8 mouse cellular contexts compared by ENCODE assay signal in the genomic region with DNA sequence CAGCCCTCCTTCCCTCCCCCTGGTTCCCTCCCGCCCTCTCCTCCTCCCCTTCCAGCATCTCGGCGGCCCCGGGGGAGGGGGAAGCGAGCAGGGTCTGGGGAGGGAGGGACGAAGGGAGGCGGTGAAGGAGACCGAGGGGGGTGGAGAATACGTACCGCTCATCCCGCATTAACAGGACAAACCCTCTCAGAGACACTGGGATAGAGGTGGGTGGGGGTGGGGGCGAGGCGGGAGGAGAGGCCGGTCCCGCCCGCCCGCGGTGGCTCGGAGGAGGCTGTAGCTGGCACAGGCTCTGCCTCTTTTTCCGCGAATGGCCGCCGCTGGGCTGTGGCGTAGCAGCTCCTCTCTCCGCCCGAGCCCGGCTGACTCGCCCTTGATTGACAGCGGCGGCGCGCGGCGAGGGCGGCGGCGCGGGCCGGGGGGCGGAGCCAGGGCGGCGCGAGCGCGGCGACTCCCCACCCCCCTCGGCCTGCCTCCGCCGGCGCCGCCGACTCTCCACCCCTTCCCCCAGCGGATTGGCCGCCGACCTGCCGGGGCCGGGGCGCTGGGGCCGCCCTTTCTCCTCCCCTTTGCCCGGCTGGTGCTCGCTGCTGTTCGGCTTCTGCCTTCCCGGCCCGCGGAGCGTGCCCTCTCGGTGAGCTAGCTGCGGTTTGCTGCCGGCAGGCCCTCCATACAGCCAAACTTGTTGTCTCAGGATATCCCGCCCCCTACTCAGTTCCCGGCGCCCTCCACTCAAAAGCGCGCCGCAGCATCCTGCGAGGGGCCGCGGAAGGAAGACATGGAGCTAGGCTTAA. TPM values are rescaled to one million over a fixed set of nuclear protein-coding genes. Genes with fewer than 3 reads are reported as not detected.
DNase-seq lines count a peak whose midpoint lies in the region; ATAC-seq and TF ChIP-seq lines count a peak whose summit lies in the region.

A gene (minus strand): TSS at position 369 of the 794 bp plus-strand sequence.

- H3K27me3 ChIP-seq in C2C12 (ENCODE audit: control insufficient read depth, insufficient read depth, insufficient read length) (no peaks in the 10 kb centered on the region), myocyte (ENCODE audit: control insufficient read depth, insufficient read depth, insufficient read length) (no peaks in the 10 kb centered on the region)
- no peaks in the 10 kb centered on the region for H3K27me3 ChIP-seq in erythroblast, embryonic 14.5 days (ENCODE audit: control insufficient read depth)
- H3K27me3 ChIP-seq in heart, embryonic 11.5 days (ENCODE audit: control insufficient read depth, insufficient read depth, low read length) = no peaks in the 10 kb centered on the region
- H3K27me3 ChIP-seq in kidney, embryonic 16.5 days (ENCODE audit: insufficient read depth, low read length) = no peaks in the 10 kb centered on the region
- no peaks in the 10 kb centered on the region for H3K27me3 ChIP-seq in liver, adult 2 months (ENCODE audit: control insufficient read depth, insufficient read depth, low read length)
- H3K27me3 ChIP-seq in splenic B cell, adult 2 months (ENCODE audit: control insufficient read depth, insufficient read depth, low read length, poor library complexity, severe bottlenecking) = no peaks in the 10 kb centered on the region

- H3K4me1 ChIP-seq in erythroblast, embryonic 14.5 days (ENCODE audit: control insufficient read depth) = peaks cover 72% of the 10 kb centered on the region
- peaks cover 9% of the 10 kb centered on the region; the same call in 1 of the 2 replicates for H3K4me1 ChIP-seq in heart, embryonic 11.5 days (ENCODE audit: control insufficient read depth, insufficient read depth, low read length)
- H3K4me1 ChIP-seq in kidney, embryonic 16.5 days (ENCODE audit: insufficient read depth, low read length) = peaks cover 20% of the 10 kb centered on the region
- peaks cover 6% of the 10 kb centered on the region for H3K4me1 ChIP-seq in liver, adult 2 months (ENCODE audit: control insufficient read depth, insufficient read depth, low read length)

- H3K36me3 ChIP-seq in C2C12 (ENCODE audit: control insufficient read depth, insufficient read depth) (no peaks in the 10 kb centered on the region), myocyte (ENCODE audit: control insufficient read depth, insufficient read depth) (no peaks in the 10 kb centered on the region)
- peaks cover 21% of the 10 kb centered on the region for H3K36me3 ChIP-seq in erythroblast, embryonic 14.5 days (ENCODE audit: control insufficient read depth)
- no peaks in the 10 kb centered on the region for H3K36me3 ChIP-seq in heart, embryonic 11.5 days (ENCODE audit: control insufficient read depth, insufficient read depth, low read length)
- no peaks in the 10 kb centered on the region; the same call in 1 of the 2 replicates for H3K36me3 ChIP-seq in kidney, embryonic 16.5 days (ENCODE audit: insufficient read depth, low read length)
- no peaks in the 10 kb centered on the region for H3K36me3 ChIP-seq in liver, adult 2 months (ENCODE audit: control insufficient read depth, insufficient read depth, low read length)
- H3K36me3 ChIP-seq in splenic B cell, adult 2 months (ENCODE audit: control insufficient read depth, insufficient read depth, low read length, poor library complexity, severe bottlenecking) = 0 out of 2 replicates have a peak, but pooled peaks cover 2% of the 10 kb centered on the region

- peak within 1 kb of the TSS; percentile 83 for H3K9ac ChIP-seq in heart, embryonic 11.5 days (ENCODE audit: low read depth, low read length)
- peak within 1 kb of the TSS; percentile 90 for H3K9ac ChIP-seq in kidney, embryonic 16.5 days (replicated peaks; ENCODE audit: low read length)
- peak within 1 kb of the TSS; percentile 88 for H3K9ac ChIP-seq in liver, adult 2 months (ENCODE audit: low read depth, low read length)

- H3K9me3 ChIP-seq in erythroblast, embryonic 14.5 days (ENCODE audit: control insufficient read depth, low read length) = no peaks in the 10 kb centered on the region
- H3K9me3 ChIP-seq in heart, embryonic 11.5 days (replicated peaks; ENCODE audit: control insufficient read depth, low read length) = no peaks in the 10 kb centered on the region
- H3K9me3 ChIP-seq in kidney, embryonic 16.5 days (ENCODE audit: low read length) = no peaks in the 10 kb centered on the region

- H3K4me3 ChIP-seq in C2C12 (ENCODE audit: insufficient read depth, poor library complexity, severe bottlenecking) = peak within 1 kb of the TSS; percentile 89
- peak within 1 kb of the TSS; percentile 90 for H3K4me3 ChIP-seq in erythroblast, embryonic 14.5 days (replicated peaks)
- peak within 1 kb of the TSS; percentile 73 for H3K4me3 ChIP-seq in heart, embryonic 11.5 days (ENCODE audit: low read depth, low read length)
- peak within 1 kb of the TSS; percentile 92 for H3K4me3 ChIP-seq in kidney, embryonic 16.5 days (ENCODE audit: low read length)
- peak within 1 kb of the TSS; percentile 98 for H3K4me3 ChIP-seq in liver, adult 2 months (ENCODE audit: insufficient read depth, low read depth, low read length)
- H3K4me3 ChIP-seq in myocyte = peak within 1 kb of the TSS; percentile 72

- H3K79me3 ChIP-seq in C2C12 (ENCODE audit: low read depth) = no peaks in the 10 kb centered on the region

- under 1% methylated on average over 51 of the region's 78 CpGs for WGBS in heart, embryonic 11.5 days (ENCODE audit: insufficient replicate concordance)
- under 1% methylated on average over 55 of the region's 78 CpGs for WGBS in kidney, embryonic 16.5 days
- WGBS in liver, adult 2 months = 0% methylated on average over 73 of the region's 78 CpGs

- H3K79me2 ChIP-seq in C2C12 (ENCODE audit: control insufficient read depth, insufficient read depth) (no peaks in the 10 kb centered on the region), myocyte (ENCODE audit: control insufficient read depth, insufficient read depth) (no peaks in the 10 kb centered on the region)
- H3K79me2 ChIP-seq in liver, adult 2 months (ENCODE audit: control insufficient read depth, insufficient read depth, low read length) = no peaks in the 10 kb centered on the region

- peak within 1 kb of the TSS; percentile 97 for H3ac ChIP-seq in C2C12 (ENCODE audit: control insufficient read depth, insufficient read length, low read depth)
- H3ac ChIP-seq in myocyte (ENCODE audit: control insufficient read depth, insufficient read length) = peak within 1 kb of the TSS; percentile 39

- H3K4me2 ChIP-seq in heart, embryonic 11.5 days = peak within 1 kb of the TSS; percentile 76
- H3K4me2 ChIP-seq in kidney, embryonic 16.5 days (replicated peaks; ENCODE audit: low read depth, low read length) = peak within 1 kb of the TSS; percentile 80
- peak within 1 kb of the TSS; percentile 86 for H3K4me2 ChIP-seq in myocyte (ENCODE audit: low read depth)

- ATAC-seq in heart, embryonic 11.5 days (replicated peaks; ENCODE audit: insufficient number of reproducible peaks, low FRiP score, low TSS enrichment) = peak; percentile 89
- ATAC-seq in kidney, embryonic 16.5 days (ENCODE audit: low FRiP score, low TSS enrichment) = peak; percentile 94

- DNase-seq in brain, embryonic 14.5 days (ENCODE audit: low read depth) = peak; percentile 97
- peak; percentile 92 for DNase-seq in liver, adult 2 months (ENCODE audit: extremely low read depth, low read depth, low spot score)
- peak; percentile 95 for DNase-seq in splenic B cell, adult 2 months (ENCODE audit: low read depth, low spot score)

- TF ChIP-seq CTCF in C2C12 (IDR thresholded peaks at IDR 0.05; ENCODE audit: control insufficient read depth, insufficient read depth, insufficient read length) = no peak
- TF ChIP-seq CTCF in brain, embryonic 14.5 days (IDR thresholded peaks at IDR 0.05; ENCODE audit: borderline replicate concordance, extremely low read depth, insufficient read depth, insufficient read length) = no peak; the same call in 1 of the 2 replicates
- peak; percentile 9; the same call in 1 of the 2 replicates for TF ChIP-seq CTCF in liver, adult 2 months (IDR thresholded peaks at IDR 0.05; ENCODE audit: low read depth, low read length)

- TF ChIP-seq POLR2A in brain, embryonic 14.5 days (IDR thresholded peaks at IDR 0.05; ENCODE audit: borderline replicate concordance, extremely low read depth, insufficient read depth, insufficient read length, poor library complexity, severe bottlenecking) = peak; percentile 74; the same call in 1 of the 2 replicates
- TF ChIP-seq POLR2A in liver, adult 2 months (IDR thresholded peaks at IDR 0.05; ENCODE audit: extremely low read depth, insufficient read depth, low read length) = peak; percentile 58; the same call in 1 of the 2 replicates
- peak; percentile 45 for TF ChIP-seq POLR2A in myocyte (IDR thresholded peaks at IDR 0.05; ENCODE audit: insufficient read length, low read depth)

- H3K27ac ChIP-seq in heart, embryonic 11.5 days (ENCODE audit: low read depth, low read length) = peak within 1 kb of the TSS; percentile 95
- peak within 1 kb of the TSS; percentile 97 for H3K27ac ChIP-seq in kidney, embryonic 16.5 days (ENCODE audit: low read length)
- H3K27ac ChIP-seq in liver, adult 2 months (replicated peaks; ENCODE audit: insufficient read depth, low read depth, low read length) = peak within 1 kb of the TSS; percentile 95

TF ChIP-seq in C2C12, 6 proteins besides CTCF, POLR2A, EP300 and RAD21 (continues in another document):
- TF ChIP-seq CEBPB (IDR thresholded peaks at IDR 0.05; ENCODE audit: low read depth) = no peak
- no peak for TF ChIP-seq MAX (IDR thresholded peaks at IDR 0.05)
- no peak for TF ChIP-seq USF1 (IDR thresholded peaks at IDR 0.05; ENCODE audit: low read depth)
- no peak for TF ChIP-seq MYOD1 (IDR thresholded peaks at IDR 0.05; ENCODE audit: control insufficient read depth, insufficient read length, low read depth)
- no peak for TF ChIP-seq FOSL1 (IDR thresholded peaks at IDR 0.05; ENCODE audit: insufficient read depth, low read length, poor library complexity, severe bottlenecking)

TF ChIP-seq in myocyte, 11 proteins besides CTCF, POLR2A, EP300 and RAD21 (continues in another document):
- TF ChIP-seq MYOG (IDR thresholded peaks at IDR 0.05; ENCODE audit: control insufficient read depth in 1 of 3, insufficient read depth in 1 of 3, insufficient read length in 2 of 3, low read depth in 2 of 3) = no peak
- no peak for TF ChIP-seq CEBPB (IDR thresholded peaks at IDR 0.05; ENCODE audit: insufficient read depth, poor library complexity, severe bottlenecking)
- TF ChIP-seq TCF12 (IDR thresholded peaks at IDR 0.05; ENCODE audit: insufficient read depth, poor library complexity, severe bottlenecking) = no peak
- TF ChIP-seq MYOD1 (IDR thresholded peaks at IDR 0.05; ENCODE audit: control insufficient read depth in 1 of 3, insufficient read length in 2 of 3, low read depth in 2 of 3) = no peak
- TF ChIP-seq TCF3 (IDR thresholded peaks at IDR 0.05; ENCODE audit: insufficient read length, low read depth) = no peak

RNA-seq across cellular contexts. Expression of the gene that starts here (rescaled TPM):
- polyA plus RNA-seq in C2C12 (2012; fragmentation: generic; extraction: Trizol) = 0.66 TPM
- polyA plus RNA-seq in brain, embryonic 14.5 days (2012; rRNA removed) = 19.3 and 25.3 TPM in 2 replicates
- polyA plus RNA-seq in erythroblast, embryonic 14.5 days (2012) = 1.2 and 1.4 TPM in 2 replicates
- 9.4 and 11.1 TPM in 2 replicates for polyA plus RNA-seq in heart, embryonic 11.5 days (2014; fragmentation: Nextera tagmentation; extraction: Ambion mirVana)
- polyA plus RNA-seq in kidney, embryonic 16.5 days (2015; fragmentation: Nextera tagmentation; extraction: Ambion mirVana) = 7.5 and 9.0 TPM in 2 replicates
- 7.9 and 9.3 TPM in 2 replicates for total RNA-seq in liver, adult 2 months (2014; rRNA removed)
- polyA plus RNA-seq in liver, adult 2 months (2012; rRNA removed) = 1.6 and 1.9 TPM in 2 replicates
- polyA plus RNA-seq in myocyte (2012; fragmentation: generic; extraction: Trizol) = 1.2 TPM

Comparison
In these comparisons a context has a peak if more than half of its experiments do, and no peak if none do; other contexts are left out.
1. Peak in every context shown above with its lines: DNase-seq, ATAC-seq, H3K4me3 ChIP-seq and H3K27ac ChIP-seq.